Mouse (Mus musculus): ENCODE results near the gene Snx18.

Snx18 gene

DNA sequence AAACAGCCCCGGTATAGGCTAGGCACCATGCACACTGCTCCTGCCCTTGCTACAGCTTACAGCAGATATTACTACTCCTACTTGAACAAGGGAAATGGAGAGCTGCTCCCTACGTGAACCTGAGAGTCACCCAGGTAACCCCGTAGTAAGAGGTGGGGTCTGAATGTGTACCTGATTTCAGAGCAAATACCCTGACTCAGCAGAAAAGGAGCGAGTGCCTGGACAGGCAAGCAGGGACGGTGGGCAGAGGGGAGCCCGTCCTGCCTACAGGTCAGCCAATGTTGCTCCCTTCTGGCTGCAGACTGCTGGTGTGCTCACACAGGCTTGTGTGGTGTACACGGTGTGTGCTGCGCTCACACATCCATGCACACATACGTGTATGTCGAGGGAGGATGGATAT is 20.7 kb downstream of the Snx18 start:
- DNase-seq (ENCODE audit: low read depth), result no peak

DNA sequence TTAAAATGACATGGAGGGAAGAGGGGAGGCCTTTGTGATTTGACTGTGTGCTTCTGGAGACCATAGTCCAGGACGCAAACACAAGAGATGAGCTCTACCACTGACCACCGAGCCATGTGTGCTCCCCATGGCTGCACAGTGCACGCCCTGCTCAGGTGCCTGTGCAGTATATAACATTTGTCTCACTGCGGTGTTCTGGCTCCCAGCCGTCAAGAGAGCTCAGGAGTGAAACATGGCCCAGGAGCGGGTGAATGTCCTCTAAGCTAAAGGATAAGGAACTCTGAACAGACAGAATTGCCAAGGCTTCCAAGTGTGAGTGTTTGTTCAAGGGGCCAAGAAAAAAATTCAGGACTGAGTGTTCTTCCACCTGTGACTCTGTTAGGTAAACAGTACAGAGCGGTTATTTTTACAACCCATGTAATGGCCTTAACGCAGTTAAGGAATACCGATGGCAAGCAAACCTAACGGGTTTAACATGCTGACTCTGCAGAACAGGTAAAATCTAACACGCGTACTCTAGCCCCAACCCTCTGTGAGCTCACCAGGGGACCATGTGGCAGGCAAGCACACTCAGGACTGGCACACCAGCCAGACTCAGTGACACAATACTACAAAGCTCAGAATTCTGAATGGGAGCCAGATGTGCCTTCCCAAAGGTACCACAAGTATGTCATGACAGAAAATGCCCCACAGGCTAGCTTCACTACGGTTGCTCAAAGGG is 21.4 kb downstream of the Snx18 start:
- DNase-seq (ENCODE audit: low read depth), result no peak

DNA sequence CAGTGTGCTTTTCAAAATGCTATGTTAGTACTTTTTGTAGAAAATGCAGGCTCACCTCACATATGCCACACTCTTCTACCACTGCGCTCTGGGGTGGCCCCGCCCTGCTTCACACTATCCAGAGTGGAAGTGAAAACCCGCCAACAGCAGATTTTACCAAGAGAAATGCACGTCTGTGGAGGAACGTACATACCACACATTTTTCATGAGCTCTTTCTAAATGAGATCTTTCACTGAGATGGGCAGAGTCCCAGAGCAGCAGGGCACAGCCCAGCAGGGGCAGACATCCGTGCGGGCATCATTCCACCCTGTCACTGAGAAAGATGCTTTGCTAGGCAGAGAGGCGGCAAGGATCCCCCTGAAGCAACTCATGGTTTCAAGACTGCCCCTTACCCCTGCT is 22.4 kb downstream of the Snx18 start:
- no peak for DNase-seq (ENCODE audit: low read depth)

DNA sequence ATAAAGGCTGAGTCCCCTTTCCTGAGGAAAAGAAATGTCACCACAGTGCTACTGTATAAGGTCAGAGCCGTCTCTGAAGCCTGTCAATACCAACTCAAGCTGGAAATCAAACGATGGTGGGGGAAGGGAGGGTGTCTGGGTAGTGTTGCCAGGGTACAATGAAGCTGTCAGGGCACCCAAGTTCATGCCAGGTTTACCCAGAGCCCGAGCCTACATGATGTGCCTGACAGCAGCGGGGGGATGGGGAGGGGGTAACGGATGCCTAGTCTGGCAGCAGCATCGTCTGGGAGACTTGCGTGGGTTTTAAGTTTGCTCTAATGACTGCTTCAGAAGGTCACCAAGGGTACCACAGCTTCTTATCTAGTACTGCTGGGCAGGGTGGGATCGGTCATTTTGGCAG is 23.1 kb downstream of the Snx18 start:
- no peak for DNase-seq (ENCODE audit: low read depth)

DNA sequence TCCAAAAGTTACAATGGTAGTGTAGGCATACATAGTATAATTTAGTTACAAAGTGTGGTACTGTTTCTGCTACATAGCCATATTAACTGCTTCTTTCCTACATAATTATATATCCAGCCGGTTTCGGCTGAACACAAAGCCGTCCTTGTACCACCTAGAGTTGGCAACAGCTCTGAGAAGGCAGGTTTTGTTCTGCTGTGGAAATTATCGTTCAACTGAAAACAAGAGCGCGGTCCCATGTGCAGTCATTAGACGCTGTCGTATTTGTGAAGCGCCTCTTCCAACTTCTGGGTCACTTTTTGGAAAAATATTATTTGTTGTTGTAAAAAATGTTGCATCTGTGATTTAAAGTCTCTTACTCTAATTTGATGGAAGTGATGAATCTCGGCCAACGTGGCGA is 24.0 kb downstream of the Snx18 start:
- DNase-seq (ENCODE audit: low read depth), result no peak

DNA sequence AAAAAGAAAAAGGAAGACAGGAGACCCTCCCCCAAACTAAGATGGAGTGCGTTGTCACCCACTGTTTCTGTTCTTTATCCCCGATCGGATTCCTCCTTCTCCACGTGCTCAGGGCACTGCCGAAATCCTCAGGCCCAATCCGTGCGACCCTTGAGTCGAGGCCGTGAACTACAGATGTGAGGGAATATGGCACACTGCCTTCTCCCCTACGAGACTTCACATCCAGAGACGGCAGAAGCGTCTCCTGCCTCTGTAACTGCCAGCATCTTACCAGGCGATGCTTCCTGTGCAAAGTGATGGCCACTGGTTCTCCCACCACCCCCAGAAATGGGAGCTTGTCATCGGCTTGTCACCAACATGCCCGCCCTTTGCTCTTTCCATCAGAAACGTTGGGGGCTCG is 24.7 kb downstream of the Snx18 start:
- no peak for DNase-seq (ENCODE audit: low read depth)

DNA sequence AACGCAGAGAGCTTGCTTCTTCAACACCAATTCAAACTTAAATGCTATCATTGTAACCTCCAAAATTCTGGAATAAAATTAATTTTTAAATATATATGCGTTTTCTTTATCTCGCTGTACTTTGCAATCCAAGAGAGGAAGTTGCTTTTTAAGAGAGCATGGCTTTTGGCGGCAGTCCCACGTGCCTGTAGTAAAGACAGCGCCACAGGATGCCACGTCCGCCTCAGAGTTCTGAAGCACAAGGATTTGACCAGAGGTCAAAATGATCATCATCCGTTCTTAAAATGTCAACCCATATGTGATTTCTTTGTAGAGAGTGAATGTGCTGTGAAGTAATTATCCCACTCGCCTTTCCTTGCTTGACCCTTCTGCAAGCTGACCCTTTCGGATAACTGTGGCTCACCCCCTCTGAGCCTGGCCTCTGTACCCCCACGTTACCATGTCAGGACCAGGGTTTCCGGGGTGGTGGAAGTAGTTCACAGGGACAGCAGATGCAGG is 25.6 kb downstream of the Snx18 start:
- DNase-seq (ENCODE audit: low read depth), result no peak

DNA sequence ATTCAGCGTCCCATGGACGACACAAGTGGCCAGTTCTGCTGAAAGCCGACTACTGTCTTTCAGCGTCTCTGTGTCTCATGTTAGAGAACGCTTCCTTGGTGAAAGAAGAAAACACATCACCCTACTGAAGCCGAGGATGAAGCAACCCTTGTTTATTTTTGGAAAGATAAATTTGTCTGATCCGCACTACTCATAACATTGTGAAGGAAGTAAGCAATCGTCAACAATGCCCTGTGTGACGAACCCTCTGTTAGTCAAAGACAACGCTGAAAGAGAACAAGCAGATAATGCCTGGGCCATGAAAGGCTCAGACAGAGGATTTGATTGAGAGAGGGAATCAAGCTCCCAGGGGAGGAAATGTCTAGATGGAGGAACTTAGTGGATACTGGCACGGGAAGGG is 27.0 kb downstream of the Snx18 start:
- DNase-seq (ENCODE audit: low read depth), result no peak

DNA sequence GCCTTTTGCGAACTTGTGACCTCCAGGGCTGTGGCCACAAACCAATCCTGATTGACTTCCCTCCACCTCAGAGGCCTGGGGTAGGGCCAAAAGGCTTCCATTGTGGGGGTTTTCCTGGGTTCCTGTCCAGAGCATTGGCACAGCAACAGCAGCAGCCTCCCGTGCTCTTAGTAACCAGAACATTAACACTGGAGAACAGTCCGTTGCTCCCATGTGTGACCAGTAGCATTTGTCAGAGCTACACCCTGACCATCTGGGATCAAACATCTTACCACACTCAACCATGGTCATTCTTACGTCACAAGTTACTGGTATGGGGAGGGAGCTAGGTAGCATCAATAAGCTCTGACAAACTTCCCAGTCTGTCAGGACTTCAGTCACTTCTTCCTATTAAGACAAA is 28.1 kb downstream of the Snx18 start:
- DNase-seq (ENCODE audit: low read depth), result no peak

DNA sequence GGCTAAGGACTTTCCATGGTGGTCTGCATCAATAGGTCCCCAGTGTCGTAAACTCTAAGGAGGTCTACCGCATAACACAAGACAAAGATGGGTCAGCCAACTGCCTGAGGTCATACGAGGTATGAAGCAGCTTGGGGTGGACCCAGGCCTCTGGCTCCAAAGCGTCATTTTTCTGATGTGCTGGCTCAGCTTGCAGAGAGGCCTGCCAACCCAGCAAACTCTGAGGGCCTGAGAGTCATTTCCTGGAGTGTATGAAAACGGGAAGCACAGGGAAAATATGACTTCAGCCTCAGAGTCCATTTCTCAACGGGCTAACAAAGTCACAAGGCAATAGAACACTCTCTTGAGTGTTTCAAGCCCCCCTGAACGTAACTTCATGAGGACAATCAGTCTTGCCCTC is 28.9 kb downstream of the Snx18 start:
- DNase-seq (ENCODE audit: low read depth), result no peak

DNA sequence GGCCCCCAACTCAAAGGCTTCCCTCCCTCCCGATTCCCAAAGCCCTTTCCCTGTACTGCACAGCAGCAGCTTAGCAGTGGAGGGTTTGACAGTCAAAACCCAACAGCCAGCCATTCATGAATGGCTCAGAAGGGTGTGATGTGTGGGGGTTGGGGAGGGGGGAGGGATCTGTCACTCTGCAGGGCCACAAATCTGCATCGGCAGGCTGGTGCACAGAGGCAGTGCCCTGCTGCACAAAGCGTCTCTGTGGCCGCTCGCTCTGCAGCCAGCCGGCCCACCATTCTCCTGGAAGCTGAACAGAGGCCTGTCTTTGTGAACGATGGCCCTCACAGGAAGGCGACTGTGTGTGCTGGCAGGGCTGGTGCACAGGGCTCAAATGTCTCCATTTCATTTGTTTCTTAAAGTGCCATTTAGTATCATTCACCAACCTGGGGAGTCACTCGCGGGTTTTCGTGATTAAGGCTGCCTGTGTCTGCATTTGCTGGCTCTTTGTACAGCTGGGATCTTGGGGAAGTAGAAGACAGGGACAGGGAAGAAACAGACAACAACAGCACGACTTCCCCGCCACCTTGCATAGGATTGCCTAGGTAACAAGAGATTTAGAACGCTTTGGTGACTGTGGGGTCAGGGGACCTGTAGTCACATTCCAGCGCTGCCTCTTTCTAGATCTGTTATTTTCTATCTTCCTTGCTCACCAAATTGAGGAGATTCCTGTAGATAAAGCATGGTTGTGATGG is 31.0 kb downstream of the Snx18 start:
- DNase-seq (ENCODE audit: low read depth), result no peak

DNA sequence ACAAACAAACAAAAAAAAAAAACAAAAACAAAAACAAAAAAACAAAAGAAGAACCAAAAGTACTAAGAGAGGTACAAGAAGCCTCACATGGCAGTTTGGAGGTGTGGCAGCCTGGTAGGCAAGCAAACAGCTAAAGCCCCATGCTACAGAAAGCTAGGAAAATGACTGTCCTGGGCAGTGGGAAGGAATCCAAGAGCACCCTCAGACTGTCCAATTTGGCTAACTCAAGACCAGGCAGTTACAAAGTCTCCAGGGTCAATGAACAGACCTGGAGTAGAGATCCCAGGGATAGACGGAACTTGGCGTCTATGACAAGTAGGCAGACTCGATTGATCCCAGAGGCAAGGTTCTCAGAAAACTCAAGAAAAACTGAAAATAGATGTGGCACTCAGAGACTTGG is 32.8 kb downstream of the Snx18 start:
- DNase-seq (ENCODE audit: low read depth), result no peak

DNA sequence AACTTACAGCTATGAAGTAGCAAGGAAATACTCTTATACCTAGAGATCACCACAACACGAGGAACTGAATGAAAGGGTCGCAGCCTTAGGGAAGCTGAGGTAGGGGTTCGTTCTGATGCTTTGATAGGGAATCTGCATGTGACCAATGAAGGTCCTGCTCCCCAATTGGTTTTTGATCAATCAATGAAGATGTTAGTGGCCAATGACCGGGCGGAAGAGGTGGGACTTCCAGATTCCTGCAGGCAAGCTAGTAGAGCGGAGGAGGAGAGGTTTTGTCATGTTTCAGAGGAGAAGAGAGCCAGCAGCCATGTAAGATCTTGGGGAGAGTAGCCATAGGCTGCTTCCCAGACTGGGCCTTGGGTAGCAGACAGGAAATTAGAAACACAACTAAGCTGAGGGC is 33.9 kb downstream of the Snx18 start:
- no peak for DNase-seq (ENCODE audit: low read depth)

DNA sequence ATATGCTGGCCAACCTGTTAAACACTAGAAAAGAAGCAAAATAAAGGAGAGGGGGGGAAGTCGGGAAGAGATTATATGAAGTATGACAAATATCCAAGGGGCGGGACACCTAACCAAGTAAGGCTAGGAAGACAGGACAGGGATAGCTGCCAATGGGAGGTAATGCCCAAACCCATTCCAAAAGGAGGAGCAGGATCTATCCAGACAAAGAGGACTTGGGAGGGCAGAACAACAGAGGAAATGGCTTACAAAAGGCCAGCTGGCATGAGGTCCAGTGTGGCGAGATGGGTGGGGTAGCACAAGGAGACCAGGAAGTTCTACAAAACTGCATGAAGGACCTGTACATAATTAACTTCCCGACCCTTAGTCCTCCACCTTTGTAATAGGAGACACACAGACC is 34.8 kb downstream of the Snx18 start:
- no peak for DNase-seq (ENCODE audit: low read depth)

DNA sequence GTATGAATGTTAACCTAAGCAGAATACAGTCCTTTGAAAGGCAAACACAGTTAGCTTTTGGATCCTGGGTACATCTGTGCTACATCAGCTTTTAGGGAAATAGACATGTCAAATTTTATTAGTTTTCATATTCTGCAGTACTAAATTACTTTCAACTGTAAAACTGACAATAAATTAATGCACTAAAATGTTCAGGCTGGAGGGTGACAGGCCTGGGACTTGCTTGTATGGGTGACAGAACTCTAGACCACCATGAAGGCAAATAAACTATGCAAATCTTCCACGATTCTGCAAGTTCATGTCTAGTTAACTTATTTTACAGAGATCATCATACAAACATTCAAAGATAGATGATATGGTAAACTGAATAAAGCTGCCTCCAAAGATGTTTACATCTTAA is 36.3 kb downstream of the Snx18 start:
- no peak for DNase-seq (ENCODE audit: low read depth)

DNA sequence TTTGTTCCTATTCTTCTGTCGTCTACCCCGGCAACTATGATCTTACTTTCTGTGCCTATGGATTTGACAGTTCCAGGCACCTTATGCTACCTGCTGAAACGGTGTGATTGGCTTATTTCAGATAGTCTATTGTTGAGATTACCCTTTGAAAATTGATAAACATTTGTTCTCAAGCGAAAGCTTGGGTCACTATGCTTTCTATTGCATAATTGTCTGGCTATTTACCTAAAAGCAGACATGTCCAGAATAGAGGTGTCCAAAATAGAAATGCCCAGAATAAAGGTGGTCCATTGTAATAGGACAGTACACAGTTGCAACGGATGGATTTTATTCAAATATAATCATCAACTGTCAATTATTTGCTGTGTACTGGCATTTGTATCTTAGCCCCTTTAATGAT is 36.9 kb downstream of the Snx18 start:
- no peak for DNase-seq (ENCODE audit: low read depth)

DNA sequence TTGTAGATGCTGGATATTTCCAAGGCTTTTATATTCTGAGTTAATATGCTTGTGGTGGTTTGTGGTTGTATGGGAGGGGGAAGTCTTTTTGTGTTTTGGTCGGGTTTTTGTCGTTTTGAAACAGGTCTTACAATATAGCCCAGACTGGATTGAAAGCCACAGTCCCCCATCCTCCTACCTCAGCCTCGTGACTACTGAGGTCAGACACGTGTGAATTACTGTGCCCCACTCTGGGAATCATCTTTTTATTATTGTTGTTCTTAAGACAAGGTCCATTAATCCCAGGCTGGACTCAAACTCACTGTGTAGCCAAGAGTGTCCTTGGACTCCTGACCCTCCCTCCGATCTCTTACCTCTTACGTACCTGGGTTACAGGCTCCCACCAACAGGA is 38.0 kb downstream of the Snx18 start:
- no peak for DNase-seq (ENCODE audit: low read depth)

DNA sequence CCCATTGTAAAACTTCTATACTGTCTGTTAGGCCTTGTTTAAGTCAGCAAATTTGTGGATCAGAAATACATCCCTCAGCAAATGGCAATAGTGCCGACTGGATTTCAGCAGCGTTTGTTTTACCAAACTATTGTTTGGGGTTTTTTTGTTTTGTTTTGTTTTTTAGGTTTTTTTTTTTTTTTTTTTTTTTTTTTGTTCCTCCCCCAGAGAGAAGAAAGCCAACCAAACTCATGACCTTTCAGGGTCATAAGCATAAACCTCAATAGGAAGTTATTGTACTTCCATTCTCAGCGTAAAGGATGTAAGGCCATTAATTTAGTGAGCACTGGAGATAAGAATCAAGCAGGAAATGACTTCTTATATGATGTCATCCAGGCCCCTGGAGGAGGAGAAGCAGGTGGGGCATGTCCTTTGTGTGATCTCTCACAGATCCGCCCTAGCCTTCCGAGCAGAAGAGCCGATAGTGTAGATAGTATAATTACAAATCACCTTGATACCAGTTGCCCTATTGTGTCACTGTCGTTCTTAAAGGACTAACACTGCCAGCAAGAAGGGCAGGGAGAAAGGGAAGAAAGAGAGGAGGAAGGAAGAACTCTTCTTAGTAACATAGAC is 38.5 kb downstream of the Snx18 start:
- peak; percentile 88 for DNase-seq (ENCODE audit: low read depth)

DNA sequence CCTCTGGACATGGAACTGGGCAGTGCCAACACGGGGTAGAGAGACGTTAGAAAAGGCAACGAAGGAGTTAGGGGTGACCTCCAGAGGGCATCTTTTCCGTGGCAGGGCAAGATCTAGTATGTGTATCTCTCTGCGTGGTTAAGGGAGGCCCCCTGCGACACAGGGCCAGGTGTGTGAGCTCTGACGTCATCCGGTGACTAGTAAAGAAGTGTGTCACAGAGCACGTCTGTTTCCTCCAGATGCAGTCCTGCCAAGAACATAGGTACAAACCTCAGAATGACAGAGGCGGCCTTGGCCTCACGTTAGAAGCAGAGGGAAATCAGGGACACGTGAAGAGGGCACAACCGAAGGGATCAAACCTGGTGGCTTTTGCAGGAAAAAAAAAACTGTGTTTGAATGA is 44.1 kb downstream of the Snx18 start:
- peak; percentile 52 for DNase-seq (ENCODE audit: low read depth)

DNA sequence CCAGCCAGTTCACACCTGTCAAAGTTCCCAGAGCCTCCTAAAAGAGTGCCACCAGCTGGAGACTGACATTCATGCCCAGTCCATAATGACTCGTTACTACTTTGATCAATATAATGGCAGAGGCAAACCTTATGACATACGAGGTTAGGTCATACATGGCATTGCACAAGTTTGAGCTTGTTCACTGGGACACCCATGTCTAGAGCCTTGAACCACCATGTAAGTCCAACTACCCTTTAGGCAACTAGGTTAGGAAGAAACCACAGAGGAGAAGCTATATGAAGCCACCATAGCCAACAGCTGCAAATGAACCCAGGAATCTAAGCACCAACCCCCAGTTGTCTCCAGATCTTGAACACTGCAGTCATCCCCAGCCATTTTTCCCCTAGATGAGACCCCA is 45.0 kb downstream of the Snx18 start:
- DNase-seq (ENCODE audit: low read depth), result no peak

DNA sequence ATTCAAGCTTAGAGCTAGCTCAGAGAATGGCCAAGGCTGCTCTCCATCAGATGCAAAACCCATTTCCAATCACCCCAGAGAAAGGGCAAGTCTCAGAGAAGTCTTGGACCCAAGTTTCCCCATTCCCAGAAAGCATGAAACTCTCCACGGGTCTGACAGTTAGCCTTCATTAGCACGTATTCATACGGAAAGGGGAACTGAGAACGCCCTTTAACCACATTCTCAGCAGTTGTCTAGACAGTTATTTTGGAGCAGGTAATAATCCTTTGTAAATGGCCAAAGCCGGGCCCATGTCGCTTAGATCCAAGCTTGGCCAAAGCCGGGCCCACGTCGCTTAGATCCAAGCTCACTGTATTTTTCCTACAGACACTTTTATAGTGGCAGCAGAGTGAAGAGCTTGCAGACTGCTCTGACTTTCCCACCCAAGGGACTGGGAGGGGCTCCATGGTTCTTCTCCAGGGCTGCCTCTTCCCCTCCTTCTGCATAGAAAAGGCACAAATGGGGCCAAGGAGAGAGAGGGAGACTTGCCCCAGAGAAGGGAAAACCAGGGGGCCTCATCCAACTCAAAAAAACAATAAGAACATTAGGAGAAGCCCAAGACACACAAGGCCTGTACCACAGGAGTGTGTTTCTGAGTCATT is 46.2 kb downstream of the Snx18 start:
- DNase-seq (ENCODE audit: low read depth), result no peak

DNA sequence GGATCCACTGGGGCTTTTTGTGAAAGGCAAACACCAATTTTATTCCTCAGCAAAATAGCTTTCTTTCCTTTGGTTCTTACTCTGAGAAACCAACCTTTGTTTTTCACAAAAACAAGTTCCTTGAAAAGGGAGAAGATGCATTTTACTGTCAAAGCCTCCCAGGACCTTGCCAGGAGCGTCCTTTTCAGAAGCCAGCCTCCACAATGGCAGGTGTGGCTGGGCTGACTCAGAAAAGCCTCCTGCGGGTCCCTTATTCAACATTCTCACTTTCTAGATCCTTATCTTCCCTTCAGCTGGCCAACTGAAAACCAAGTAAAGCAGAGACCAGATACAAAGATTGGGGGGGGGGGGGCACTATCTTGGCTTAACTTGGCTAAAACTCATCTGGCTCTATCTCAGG is 48.8 kb downstream of the Snx18 start:
- DNase-seq (ENCODE audit: low read depth), result no peak

DNA sequence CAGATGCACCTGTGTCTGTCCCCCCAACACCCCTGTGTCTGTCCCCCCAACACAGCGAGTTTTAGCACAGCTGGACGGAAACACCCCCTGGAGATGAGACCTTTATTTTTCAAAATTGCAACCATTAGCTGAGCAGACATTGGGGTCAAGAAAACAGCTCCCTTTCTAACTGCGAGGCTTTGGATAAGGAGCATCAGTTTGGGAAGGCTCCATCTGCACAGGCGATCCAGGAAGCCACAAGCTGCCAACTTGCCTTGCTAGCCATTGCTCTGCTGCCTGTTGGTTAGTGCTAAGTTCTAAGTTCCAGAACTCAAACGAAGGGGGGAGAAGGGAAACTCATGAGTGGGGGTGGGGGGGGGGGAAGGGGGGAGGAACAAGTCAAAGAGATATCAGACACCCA is 51.4 kb downstream of the Snx18 start:
- no peak for DNase-seq (ENCODE audit: low read depth)

Measured in naive thymus-derived CD4-positive, alpha-beta T cell, adult 2 months (primary cell).